Mouse (Mus musculus): Measurements from ENCODE around the gene Xcr1. TPM values are rescaled to one million over a fixed set of nuclear protein-coding genes. Genes with fewer than 3 reads are reported as not detected.
A peak's percentile ranks its signal among the peaks of the same experiment; 100 is the strongest.

Xcr1 gene
- total and polyA plus RNA-seq, 3 experiments = 0.57 to 1.9 (median 0.62) TPM

GRCm38 (mm10) chr9:123856836-123857235 lies 5.0 kb downstream of the Xcr1 start:
- peak overlapping the region; percentile 53 for H3K9ac ChIP-seq (ENCODE audit: insufficient read depth, low read depth)
- H3K4me1 ChIP-seq (ENCODE audit: control insufficient read depth in 1 of 2, insufficient read depth in 2 of 2) = peaks cover 10 to 58% of the 10 kb centered on the region in 2 experiments
- H3K4me3 ChIP-seq (replicated peaks in 1 of 3; ENCODE audit: low read depth in 2 of 3, low read length in 2 of 3, poor library complexity in 1 of 3) = no peak overlapping the region
- no peak for DNase-seq (ENCODE audit: extremely low read depth)
- in situ Hi-C loops (cut with MboI; ENCODE audit: low pct_ligation_motif_present, low pct_unique_long_range_greater_than_20kb, low sequenced_read_pairs) (no loop called here), dilution Hi-C loops (cut with MboI; ENCODE audit: extremely low pct_ligation_motif_present, extremely low pct_unique_long_range_greater_than_20kb, low sequenced_read_pairs) (no loop called here)
- no peak overlapping the region for H3K27ac ChIP-seq (ENCODE audit: insufficient read depth, low read depth)
- H3K79me2 ChIP-seq (replicated peaks; ENCODE audit: control insufficient read depth, extremely low read depth, insufficient read depth, poor library complexity, severe bottlenecking) = no peaks in the 10 kb centered on the region; the same call in 1 of the 2 replicates
- H3K36me3 ChIP-seq (replicated peaks in 1 of 2; ENCODE audit: control insufficient read depth in 1 of 2, insufficient read depth in 1 of 2, low read length in 1 of 2) = no peaks in the 10 kb centered on the region
- H3K9me3 ChIP-seq (replicated peaks; ENCODE audit: low read length) = no peaks in the 10 kb centered on the region
- no peaks in the 10 kb centered on the region for H3K27me3 ChIP-seq (replicated peaks)
- TF ChIP-seq GABPA (IDR thresholded peaks at IDR 0.05; ENCODE audit: insufficient replicate concordance, low read depth, low read length) (no peak), HCFC1 (IDR thresholded peaks at IDR 0.05; ENCODE audit: low read depth, low read length) (no peak), SIN3A (IDR thresholded peaks at IDR 0.05; ENCODE audit: low read length) (0 out of 2 replicates have a peak, but pooled peaks have one; percentile 46), IRF4 (IDR thresholded peaks at IDR 0.05; ENCODE audit: low read depth, low read length) (peak; percentile 75), MYC (IDR thresholded peaks at IDR 0.05; ENCODE audit: low read depth, low read length) (no peak), MAFK (IDR thresholded peaks at IDR 0.05; ENCODE audit: insufficient replicate concordance, low read length) (no peak), MXI1 (IDR thresholded peaks at IDR 0.05; ENCODE audit: low read depth, low read length) (no peak), ELF1 (IDR thresholded peaks at IDR 0.05; ENCODE audit: low read depth, low read length) (no peak), ZNF384 (IDR thresholded peaks at IDR 0.05; ENCODE audit: low read depth, low read length) (peak; percentile 72; the same call in 1 of the 2 replicates), NRF1 (IDR thresholded peaks at IDR 0.05; ENCODE audit: low read depth, low read length) (no peak), ZMIZ1 (IDR thresholded peaks at IDR 0.05; ENCODE audit: low read depth, low read length) (no peak), TBP (conservative IDR thresholded peaks at IDR 0.05; ENCODE audit: low read depth, low read length) (0 out of 2 replicates have a peak, but pooled peaks have one; percentile 19), EP300 (IDR thresholded peaks at IDR 0.05; ENCODE audit: low read length) (peak; percentile 76), ETS1 (conservative IDR thresholded peaks at IDR 0.05; ENCODE audit: low read depth, low read length) (no peak)
- peak overlapping the region; percentile 36; the same call in 1 of the 2 replicates for H3K4me2 ChIP-seq (ENCODE audit: insufficient read depth, low read depth, poor library complexity, severe bottlenecking)

DNA sequence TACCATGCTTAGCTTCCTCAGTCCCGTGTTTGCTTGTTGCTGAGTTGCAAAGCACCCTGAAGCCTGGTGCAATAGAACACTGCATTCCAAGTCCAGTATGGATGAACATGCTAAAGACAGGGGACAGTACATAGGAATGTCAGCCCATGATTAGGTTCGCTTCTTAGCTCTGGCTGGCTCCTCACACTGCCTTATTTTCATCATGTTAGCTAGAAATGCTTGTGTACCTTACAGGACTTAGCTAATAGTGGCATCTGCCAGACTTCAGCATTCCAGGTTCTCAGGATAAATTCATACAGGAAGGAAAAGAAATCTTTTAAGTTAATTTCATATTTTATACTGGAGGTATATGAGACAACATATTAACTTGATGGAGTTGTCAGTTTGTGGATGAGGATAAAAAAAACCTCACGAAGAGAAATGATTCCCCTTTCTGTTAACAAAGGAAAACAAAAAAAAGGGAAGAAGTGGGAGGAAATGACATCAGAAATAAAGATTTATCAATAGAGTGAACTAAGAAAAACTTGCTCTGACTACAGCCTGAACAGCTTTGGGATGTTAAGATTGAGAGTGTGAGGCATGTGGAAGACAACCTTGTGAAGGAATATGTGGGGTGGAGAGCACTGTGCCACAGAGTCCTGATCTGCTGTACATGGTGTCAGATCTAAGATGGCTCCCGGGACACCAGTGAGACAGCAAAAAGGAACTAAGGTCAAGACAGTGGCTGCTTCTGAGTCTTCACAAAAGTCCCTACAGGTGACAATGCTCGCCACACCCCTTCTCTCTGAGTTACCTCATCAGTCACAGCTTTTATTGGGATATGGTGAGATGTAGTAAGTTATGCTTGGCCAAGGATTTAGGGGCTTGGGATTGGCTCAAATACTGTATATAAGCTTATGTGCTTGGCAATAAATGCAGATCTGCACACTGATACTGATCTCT lies 9.1 kb downstream of the Xcr1 start:
- peaks cover 12 to 58% of the 10 kb centered on the region in 2 experiments for H3K4me1 ChIP-seq (ENCODE audit: control insufficient read depth in 1 of 2, insufficient read depth in 2 of 2)
- peak; percentile 49 for DNase-seq (ENCODE audit: extremely low read depth)
- peak overlapping the region; percentile 61 for H3K27ac ChIP-seq (ENCODE audit: insufficient read depth, low read depth)
- peaks cover 17% of the 10 kb centered on the region for H3K79me2 ChIP-seq (replicated peaks; ENCODE audit: control insufficient read depth, extremely low read depth, insufficient read depth, poor library complexity, severe bottlenecking)
- H3K36me3 ChIP-seq (replicated peaks in 1 of 2; ENCODE audit: control insufficient read depth in 1 of 2, insufficient read depth in 1 of 2, low read length in 1 of 2) = peaks cover 0 to 4% of the 10 kb centered on the region in 2 experiments
- TF ChIP-seq JUND (conservative IDR thresholded peaks at IDR 0.05; ENCODE audit: low read depth, low read length) = 0 out of 2 replicates have a peak, but pooled peaks have one; percentile 5
- no peak for TF ChIP-seq ZC3H11A (IDR thresholded peaks at IDR 0.05; ENCODE audit: low read depth, low read length)
- H3K27me3 ChIP-seq (replicated peaks) = no peaks in the 10 kb centered on the region
- peak overlapping the region; percentile 25 for H3K4me2 ChIP-seq (ENCODE audit: insufficient read depth, low read depth, poor library complexity, severe bottlenecking)
- no peaks in the 10 kb centered on the region for H3K9me3 ChIP-seq (replicated peaks; ENCODE audit: low read length)
- H3K9ac ChIP-seq (ENCODE audit: insufficient read depth, low read depth) = peak overlapping the region; percentile 68
- dilution Hi-C loops (cut with MboI; ENCODE audit: extremely low pct_ligation_motif_present, extremely low pct_unique_long_range_greater_than_20kb, low sequenced_read_pairs) = no loop called here
- in situ Hi-C loops (cut with MboI; ENCODE audit: low pct_ligation_motif_present, low pct_unique_long_range_greater_than_20kb, low sequenced_read_pairs) = no loop called here
- H3K4me3 ChIP-seq (replicated peaks in 1 of 3; ENCODE audit: low read depth in 2 of 3, low read length in 2 of 3, poor library complexity in 1 of 3) = peak overlapping the region; percentile 23 to 43 (median 40)

Data from CH12.LX (cell line).